Mouse (Mus musculus) ES-CJ7 (cell line): ENCODE results near the gene Kif5c.

Experiments used
- DNase-seq: peaks from one replicate; pipeline ENCODE4 v3.0.0; 2011; ENCODE audit warnings: low read depth, low spot score

The Kif5c gene

GRCm38 (mm10) chr2:49618829-49619718 lies at the start of gene Kif5c:
Kif5c (plus strand) TSS chr2:49619298.
- peak; percentile 84 for DNase-seq

- DNase-seq: no peak
Measured at GRCm38 (mm10) chr2:49569862-49570777, 49.0 kb upstream of the Kif5c start.

- no peak for DNase-seq
Measured at GRCm38 (mm10) chr2:49570778-49571101, 48.4 kb upstream of the Kif5c start.

GRCm38 (mm10) chr2:49571159-49571920 lies 47.8 kb upstream of the Kif5c start:
- DNase-seq: no peak

- no peak for DNase-seq
Measured at GRCm38 (mm10) chr2:49572111-49572642, 46.9 kb upstream of the Kif5c start.

- DNase-seq: no peak
Measured at GRCm38 (mm10) chr2:49572684-49573083, 46.4 kb upstream of the Kif5c start.

GRCm38 (mm10) chr2:49573282-49573681 lies 45.8 kb upstream of the Kif5c start:
- peak; percentile 11 for DNase-seq

- no peak for DNase-seq
Measured at GRCm38 (mm10) chr2:49580585-49580984, 38.5 kb upstream of the Kif5c start.

GRCm38 (mm10) chr2:49582546-49582945 lies 36.6 kb upstream of the Kif5c start:
- no peak for DNase-seq

GRCm38 (mm10) chr2:49583311-49583710 lies 35.8 kb upstream of the Kif5c start:
- no peak for DNase-seq

GRCm38 (mm10) chr2:49590450-49590849 lies 28.6 kb upstream of the Kif5c start:
- no peak for DNase-seq

- no peak for DNase-seq
Measured at GRCm38 (mm10) chr2:49592926-49593325, 26.2 kb upstream of the Kif5c start.

GRCm38 (mm10) chr2:49594886-49595285 lies 24.2 kb upstream of the Kif5c start:
- DNase-seq: no peak

- DNase-seq: no peak
Measured at GRCm38 (mm10) chr2:49596318-49596717, 22.8 kb upstream of the Kif5c start.

GRCm38 (mm10) chr2:49600021-49600681 lies 18.9 kb upstream of the Kif5c start:
- DNase-seq: no peak

- DNase-seq: no peak
Measured at GRCm38 (mm10) chr2:49602791-49603349, 16.2 kb upstream of the Kif5c start.

- DNase-seq: no peak
Measured at GRCm38 (mm10) chr2:49609611-49610010, 9.5 kb upstream of the Kif5c start.

GRCm38 (mm10) chr2:49616765-49617164 lies 2.3 kb upstream of the Kif5c start:
- no peak for DNase-seq

GRCm38 (mm10) chr2:49619719-49620522 lies 823 bp downstream of the Kif5c start:
- DNase-seq: no peak

GRCm38 (mm10) chr2:49620626-49621117 lies 1.6 kb downstream of the Kif5c start:
- DNase-seq: peak; percentile 45
